Mouse (Mus musculus): ENCODE measurements around the gene Gan.

The Gan gene

GRCm38 (mm10) chr8:117253390-117254269 lies 95.7 kb downstream of the Gan start:
- POLR2A ChIA-PET, result interaction anchor here in 3 of 4 experiments (0.5 to 1.3 kb wide), 6 partner anchors 10 to 518 kb away, joined by 3 to 4 read pairs (median 3); no protein-coding TSS in a partner anchor
- CTCF ChIA-PET, result interaction anchor here in 2 of 4 experiments (0.6 to 2.5 kb wide), 4 partner anchors 9 to 170 kb away, joined by 3 to 10 read pairs (median 4); no protein-coding TSS in a partner anchor

- CTCF ChIA-PET, result interaction anchor here in 2 of 4 experiments (0.6 to 2.5 kb wide), 4 partner anchors 8 to 169 kb away, joined by 3 to 10 read pairs (median 4); no protein-coding TSS in a partner anchor
- POLR2A ChIA-PET, result interaction anchor here in 3 of 4 experiments (0.5 to 1.3 kb wide), 7 partner anchors 13 to 517 kb away, joined by 3 to 4 read pairs (median 3); no protein-coding TSS in a partner anchor
Measured at GRCm38 (mm10) chr8:117254496-117254895, 96.6 kb downstream of the Gan start.

- ChIA-PET CTCF (interaction anchor here (0.7 to 1.9 kb wide), 7 partner anchors 11 to 1429 kb away, joined by 3 to 6 read pairs (median 3); no protein-coding TSS in a partner anchor), POLR2A (interaction anchor here (0.5 to 2.5 kb wide), 28 partner anchors 9 to 263 kb away, joined by 3 to 13 read pairs (median 3); partner anchors contain the start of gene Gcsh (in 1 of the 4))
Measured at GRCm38 (mm10) chr8:117256292-117256938, 98.5 kb downstream of the Gan start.

GRCm38 (mm10) chr8:117257029-117257820 lies 99.3 kb downstream of the Gan start, which contains the start of gene Cmip:
Gene Cmip (plus strand): TSS chr8:117257064.
- CTCF ChIA-PET, result interaction anchor here in 3 of 4 experiments (0.6 to 1.9 kb wide), 4 partner anchors 12 to 1428 kb away, joined by 3 to 6 read pairs (median 4); no protein-coding TSS in a partner anchor
- POLR2A ChIA-PET, result interaction anchor here in 3 of 4 experiments (0.6 to 2.8 kb wide), 17 partner anchors 8 to 211 kb away, joined by 3 to 13 read pairs (median 4); no protein-coding TSS in a partner anchor

GRCm38 (mm10) chr8:117257821-117258575 lies 100.1 kb downstream of the Gan start:
- CTCF ChIA-PET, result interaction anchor here (0.6 to 1.9 kb wide), 5 partner anchors 15 to 198 kb away, joined by 4 to 6 read pairs (median 5); no protein-coding TSS in a partner anchor

GRCm38 (mm10) chr8:117258576-117259040 lies 100.7 kb downstream of the Gan start:
- CTCF ChIA-PET, result interaction anchor here in 3 of 4 experiments (0.6 to 0.8 kb wide), 4 partner anchors 15 to 151 kb away, joined by 3 to 5 read pairs (median 4); no protein-coding TSS in a partner anchor
- POLR2A ChIA-PET, result interaction anchor here in 3 of 4 experiments (0.6 to 2.8 kb wide), 7 partner anchors 11 to 207 kb away, joined by 3 to 8 read pairs (median 3); no protein-coding TSS in a partner anchor

More at GRCm38 (mm10) chr8:117257821-117258575, 100.1 kb downstream of the Gan start:
- POLR2A ChIA-PET, result interaction anchor here (0.6 to 2.8 kb wide), 16 partner anchors 11 to 211 kb away, joined by 3 to 13 read pairs (median 4); no protein-coding TSS in a partner anchor

- ChIA-PET CTCF (no interaction called here), POLR2A (interaction anchor here in 1 of 4 experiments (1.3 to 2.8 kb wide), 3 partner anchors 10 to 122 kb away, joined by 4 to 8 read pairs (median 4); no protein-coding TSS in a partner anchor)
Measured at GRCm38 (mm10) chr8:117259431-117260001, 101.6 kb downstream of the Gan start.

GRCm38 (mm10) chr8:117260234-117260929 lies 102.4 kb downstream of the Gan start:
- CTCF ChIA-PET, result no interaction called here
- POLR2A ChIA-PET, result interaction anchor here in 1 of 4 experiments (1.9 to 2.8 kb wide), 2 partner anchors 12 to 19 kb away, joined by 5 to 8 read pairs; no protein-coding TSS in a partner anchor

- CTCF ChIA-PET, result interaction anchor here in 2 of 4 experiments (0.7 to 1.2 kb wide), 2 partner anchors 36 to 210 kb away, joined by 3 to 5 read pairs; no protein-coding TSS in a partner anchor
- POLR2A ChIA-PET, result interaction anchor here in 1 of 4 experiments (0.8 to 2.2 kb wide), 9 partner anchors 16 to 193 kb away, joined by 3 to 9 read pairs (median 5); no protein-coding TSS in a partner anchor
Measured at GRCm38 (mm10) chr8:117260930-117261475, 103.1 kb downstream of the Gan start.

GRCm38 (mm10) chr8:117261702-117262101 lies 103.8 kb downstream of the Gan start:
- POLR2A ChIA-PET, result interaction anchor here in 3 of 4 experiments (0.8 to 2.2 kb wide), 15 partner anchors 10 to 194 kb away, joined by 3 to 9 read pairs (median 3); no protein-coding TSS in a partner anchor
- CTCF ChIA-PET, result interaction anchor here in 3 of 4 experiments (0.6 to 1.2 kb wide), 3 partner anchors 37 to 396 kb away, joined by 3 to 5 read pairs (median 3); no protein-coding TSS in a partner anchor

- CTCF ChIA-PET, result interaction anchor here in 1 of 4 experiments (0.6 kb wide), 1 partner anchor 9 kb away, joined by 3 read pairs; no protein-coding TSS in a partner anchor
- POLR2A ChIA-PET, result interaction anchor here in 1 of 4 experiments (0.6 to 2.2 kb wide), 6 partner anchors 11 to 333 kb away, joined by 3 to 9 read pairs (median 4); no protein-coding TSS in a partner anchor
Measured at GRCm38 (mm10) chr8:117262685-117263084, 104.8 kb downstream of the Gan start.

GRCm38 (mm10) chr8:117263442-117263841 lies 105.5 kb downstream of the Gan start:
- ChIA-PET POLR2A (interaction anchor here in 1 of 4 experiments (1.2 kb wide), 1 partner anchor 10 kb away, joined by 3 read pairs; no protein-coding TSS in a partner anchor), CTCF (interaction anchor here in 1 of 4 experiments (0.5 kb wide), 1 partner anchor 143 kb away, joined by 3 read pairs; no protein-coding TSS in a partner anchor)

GRCm38 (mm10) chr8:117265079-117265478 lies 107.1 kb downstream of the Gan start:
- ChIA-PET POLR2A (interaction anchor here in 3 of 4 experiments (1.0 to 1.5 kb wide), 4 partner anchors 8 to 61 kb away, joined by 3 to 5 read pairs (median 4); partner anchors contain the start of gene Cmip (in 2 of the 3)), CTCF (interaction anchor here in 1 of 4 experiments (0.7 kb wide), 1 partner anchor 287 kb away, joined by 7 read pairs; no protein-coding TSS in a partner anchor)

Measured in embryonic stem cell, embryonic (primary cell).